Mouse (Mus musculus) spleen, adult 2 months (tissue): ENCODE results near the gene Thada.

Experiments
- CTCF ChIP-seq: fragments of 200-500 bp; IDR thresholded peaks from 2 replicates; pipeline ENCODE4 v1.5.1; 2011; ENCODE audit warnings: mild to moderate bottlenecking, inconsistent platforms; ENCODE audit not compliant: insufficient read depth, insufficient read length, insufficient replicate concordance; ENCODE audit errors: extremely low read depth
- POLR2A ChIP-seq: fragments of 200-500 bp; IDR thresholded peaks from 2 replicates; pipeline ENCODE4 v1.6.1; 2011; ENCODE audit warnings: low read depth, low read length, inconsistent platforms

DNA sequence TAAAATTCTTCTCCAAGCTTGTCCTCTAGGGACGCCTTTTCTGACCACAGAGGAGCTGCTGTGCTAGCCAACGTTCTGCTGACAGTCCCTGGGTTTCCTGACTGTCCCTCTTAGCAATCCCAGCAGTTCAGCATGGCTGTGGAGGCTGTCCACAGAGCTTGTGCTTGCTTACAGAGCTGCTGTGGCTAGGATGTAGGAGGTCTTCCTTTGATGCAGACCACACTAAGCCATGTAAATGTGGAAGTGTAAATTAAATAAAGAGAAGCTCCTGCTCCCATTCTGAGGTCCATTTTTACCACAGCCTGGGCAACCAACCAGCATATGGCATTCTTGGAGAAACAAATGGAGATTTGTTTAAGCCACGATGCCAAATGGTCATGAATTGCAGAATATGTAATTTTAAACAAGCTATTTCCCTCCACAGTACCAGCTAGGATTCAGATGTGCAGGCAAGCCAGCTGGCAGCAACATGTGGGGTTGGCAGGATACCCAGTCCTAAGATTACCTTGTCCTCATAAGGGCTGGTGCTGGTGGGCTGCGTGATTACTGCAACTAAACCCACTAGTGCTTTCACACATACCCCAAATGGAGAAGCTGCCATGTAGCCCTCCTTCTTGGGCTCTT is 207.3 kb downstream of the Thada start:
- TF ChIP-seq POLR2A (no peak), CTCF (no peak)
